ENCODE assay signal across 8 mouse cellular contexts in the genomic region with DNA sequence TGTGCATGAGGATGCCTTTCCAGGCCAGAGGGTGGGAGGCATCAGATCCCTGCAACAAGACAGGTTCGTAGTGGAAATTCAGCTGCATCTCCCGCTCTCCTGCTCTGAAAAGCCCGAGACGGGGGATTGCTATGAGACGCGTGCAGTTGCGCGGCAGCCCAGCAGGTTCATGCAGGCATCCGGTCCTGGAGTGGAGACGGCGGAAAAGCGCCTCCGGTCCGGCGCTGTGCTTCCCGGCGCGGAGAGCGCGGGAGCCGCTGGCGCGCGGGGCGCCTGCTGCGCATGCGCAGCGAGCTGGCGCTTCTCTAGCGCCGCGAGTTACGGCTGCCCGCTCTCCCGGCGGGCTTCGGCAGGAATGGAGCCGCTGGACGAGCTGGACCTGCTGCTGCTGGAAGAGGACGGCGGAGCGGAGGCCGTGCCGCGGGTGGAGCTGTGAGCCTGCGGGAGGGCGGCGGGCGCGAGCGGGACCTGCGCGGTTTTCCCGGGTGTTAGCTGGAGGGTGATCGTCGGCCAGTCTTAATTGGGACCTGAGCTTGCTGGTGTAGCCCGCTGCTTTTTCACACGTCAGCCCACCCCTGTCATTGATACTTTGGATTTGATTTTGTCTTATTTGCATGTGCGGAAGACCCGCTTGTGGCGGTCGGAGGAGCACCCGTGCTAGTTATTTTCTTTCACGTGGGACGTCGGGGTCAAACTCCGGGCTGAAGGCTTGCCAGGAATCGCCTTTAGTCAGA. TPM values are rescaled to one million over a fixed set of nuclear protein-coding genes. Genes with fewer than 3 reads are reported as not detected.
DNase-seq lines count a peak whose midpoint lies in the region; ATAC-seq and TF ChIP-seq lines count a peak whose summit lies in the region.

A gene (plus strand): TSS at position 289 of the 734 bp plus-strand sequence.

- no peaks in the 10 kb centered on the region for H3K9me3 ChIP-seq in ES-Bruce4 (replicated peaks; ENCODE audit: control insufficient read depth, insufficient read depth, low read length, poor library complexity, severe bottlenecking)
- no peaks in the 10 kb centered on the region for H3K9me3 ChIP-seq in forebrain, embryonic 13.5 days (replicated peaks)
- H3K9me3 ChIP-seq in neural tube, embryonic 15.5 days (replicated peaks), result no peaks in the 10 kb centered on the region

- peak; percentile 77 for DNase-seq in c-Kit-positive CD71-positive TER-119-positive erythroid progenitor cells, embryonic 14.5 days (ENCODE audit: low spot score)
- DNase-seq in heart, postnatal 14 days, result peak; percentile 80 to 86
- DNase-seq in layer of hippocampus, adult 11-12 months (ENCODE audit: low spot score), result peak; percentile 62
- peak; percentile 73 to 79 for DNase-seq in lung, adult 18-20 months
- DNase-seq in testis, postnatal 14 days (ENCODE audit: low spot score), result peak; percentile 83

- intact Hi-C loops in heart, postnatal 14 days (cut with DNase I), result no loop called here

- no peak for TF ChIP-seq EP300 in ES-Bruce4 (IDR thresholded peaks at IDR 0.05; ENCODE audit: insufficient read depth, low read depth, low read length)

- H3K4me1 ChIP-seq in ES-Bruce4 (ENCODE audit: control insufficient read depth, insufficient read depth, low read length), result peaks cover 2% of the 10 kb centered on the region
- H3K4me1 ChIP-seq in forebrain, embryonic 13.5 days, result peaks cover 11% of the 10 kb centered on the region; the same call in 1 of the 2 replicates
- 0 out of 2 replicates have a peak, but pooled peaks cover 4% of the 10 kb centered on the region for H3K4me1 ChIP-seq in neural tube, embryonic 15.5 days

- H3K27ac ChIP-seq in ES-Bruce4 (ENCODE audit: insufficient read depth, low read length), result peak within 1 kb of the TSS; percentile 88
- H3K27ac ChIP-seq in forebrain, embryonic 13.5 days, result peak within 1 kb of the TSS; percentile 87
- H3K27ac ChIP-seq in neural tube, embryonic 15.5 days (replicated peaks), result peak within 1 kb of the TSS; percentile 87

- H3K4me3 ChIP-seq in ES-Bruce4 (ENCODE audit: low read depth, low read length), result peak within 1 kb of the TSS; percentile 91
- H3K4me3 ChIP-seq in forebrain, embryonic 13.5 days, result peak within 1 kb of the TSS; percentile 75
- peak within 1 kb of the TSS; percentile 78 for H3K4me3 ChIP-seq in neural tube, embryonic 15.5 days (replicated peaks)

- no peaks in the 10 kb centered on the region for H3K27me3 ChIP-seq in ES-Bruce4 (ENCODE audit: control insufficient read depth, insufficient read depth, low read length, poor library complexity, severe bottlenecking)
- no peaks in the 10 kb centered on the region for H3K27me3 ChIP-seq in forebrain, embryonic 13.5 days
- H3K27me3 ChIP-seq in neural tube, embryonic 15.5 days (replicated peaks), result no peaks in the 10 kb centered on the region

- WGBS in forebrain, embryonic 13.5 days, result under 1% methylated on average over 68 of the region's 68 CpGs
- WGBS in neural tube, embryonic 15.5 days, result under 1% methylated on average over 67 of the region's 68 CpGs

- ATAC-seq in forebrain, embryonic 13.5 days, result peak; percentile 96
- peak; percentile 94 for ATAC-seq in neural tube, embryonic 15.5 days (ENCODE audit: low FRiP score)

- peak; percentile 11 for TF ChIP-seq POLR2A in ES-Bruce4 (IDR thresholded peaks at IDR 0.05; ENCODE audit: insufficient read depth, low read length)

- no peak for TF ChIP-seq CTCF in ES-Bruce4 (IDR thresholded peaks at IDR 0.05; ENCODE audit: low read depth, low read length)

- H3K36me3 ChIP-seq in ES-Bruce4 (ENCODE audit: control insufficient read depth, insufficient read depth, low read length, poor library complexity, severe bottlenecking), result peaks cover 3% of the 10 kb centered on the region
- peaks cover 60% of the 10 kb centered on the region for H3K36me3 ChIP-seq in forebrain, embryonic 13.5 days (ENCODE audit: poor library complexity, severe bottlenecking)
- peaks cover 26% of the 10 kb centered on the region for H3K36me3 ChIP-seq in neural tube, embryonic 15.5 days

- peak within 1 kb of the TSS; percentile 86 for H3K9ac ChIP-seq in ES-Bruce4 (ENCODE audit: low read depth, poor library complexity, severe bottlenecking)
- peak within 1 kb of the TSS; percentile 87 for H3K9ac ChIP-seq in forebrain, embryonic 13.5 days
- H3K9ac ChIP-seq in neural tube, embryonic 15.5 days (replicated peaks), result peak within 1 kb of the TSS; percentile 74

- H3K4me2 ChIP-seq in forebrain, embryonic 13.5 days, result peak within 1 kb of the TSS; percentile 72
- peak within 1 kb of the TSS; percentile 77 for H3K4me2 ChIP-seq in neural tube, embryonic 15.5 days

RNA-seq across cellular contexts. Expression of the gene that starts here (rescaled TPM):
- polyA plus RNA-seq in ES-Bruce4 (2011; ENCODE audit: insufficient read depth, insufficient read length, low read depth, missing spikeins), result 39.5 and 46.7 TPM in 2 replicates
- 16.4 and 18.6 TPM in 2 replicates for polyA plus RNA-seq in forebrain, embryonic 13.5 days (2015; fragmentation: Nextera tagmentation; extraction: Ambion mirVana)
- 1 to 10 TPM; 1.7 to 1.9 TPM for total RNA-seq in heart, postnatal 14 days (2021)
- 4.8 and 9.6 TPM in 2 replicates for polyA plus RNA-seq in neural tube, embryonic 15.5 days (2015; fragmentation: Nextera tagmentation; extraction: Ambion mirVana)

Comparison
In these comparisons a context has a peak if more than half of its experiments do, and no peak if none do; other contexts are left out.
1. Peak in every context shown above with its lines: DNase-seq, ATAC-seq, H3K4me3 ChIP-seq and H3K27ac ChIP-seq.